Mouse (Mus musculus): ENCODE measurements around the gene Opcml. TPM values are rescaled to one million over a fixed set of nuclear protein-coding genes. Genes with fewer than 3 reads are reported as not detected.

The Opcml gene
- total and polyA plus RNA-seq, 3 experiments = 0.82 TPM; not detected in 2

DNA sequence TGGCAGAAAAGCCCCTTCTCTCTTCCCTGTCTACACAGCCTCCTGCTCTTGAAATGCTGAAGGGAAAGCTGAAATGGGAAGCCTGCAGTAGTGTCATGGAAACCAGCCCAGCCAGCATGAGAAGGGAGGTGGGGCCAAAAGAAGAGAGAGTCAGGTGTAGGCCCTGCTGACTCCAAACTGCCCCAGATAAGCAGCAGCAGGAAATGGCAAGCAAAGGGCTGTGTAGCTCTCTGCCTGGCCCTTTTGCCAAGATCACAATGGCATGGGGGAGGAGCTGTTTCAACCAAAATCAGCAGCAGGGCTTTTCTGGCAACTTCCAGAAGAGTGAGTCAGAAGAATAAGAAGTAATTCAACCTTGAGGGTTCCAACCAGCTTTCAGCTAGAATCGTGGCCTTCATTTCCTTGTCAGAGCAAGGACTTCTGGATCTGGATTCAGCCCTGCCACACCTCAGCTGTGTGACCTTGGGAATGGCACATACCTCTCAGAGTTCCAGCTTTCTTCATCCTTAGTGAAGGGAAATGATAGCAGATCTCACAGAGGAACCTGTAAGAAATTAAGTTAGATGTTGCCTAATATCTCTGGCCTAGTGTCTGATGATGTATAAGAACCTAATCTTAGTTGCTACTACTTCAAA lies 499.2 kb downstream of the Opcml start:
- no peak overlapping the region for H3K4me3 ChIP-seq (ENCODE audit: low read depth, low read length)
- TF ChIP-seq GATA2 (IDR thresholded peaks at IDR 0.05; ENCODE audit: borderline replicate concordance, low read depth, low read length) (no peak), CTCF (IDR thresholded peaks at IDR 0.05; ENCODE audit: low read depth, low read length) (no peak), POLR2AphosphoS5 (IDR thresholded peaks at IDR 0.05; ENCODE audit: insufficient replicate concordance, low read depth, low read length) (no peak), GATA1 (IDR thresholded peaks at IDR 0.05; ENCODE audit: borderline replicate concordance, low read length) (no peak), TAL1 (conservative IDR thresholded peaks at IDR 0.05; ENCODE audit: low read depth, low read length) (no peak)
- DNase-seq (ENCODE audit: low spot score) (no peak), ATAC-seq (ENCODE audit: extremely low read depth, insufficient number of reproducible peaks, low FRiP score, poor library complexity, severe bottlenecking) (no peak)
- no peaks in the 10 kb centered on the region for H3K27me3 ChIP-seq (ENCODE audit: insufficient read depth, low read length)
- H3K4me1 ChIP-seq (ENCODE audit: insufficient read depth, low read depth, low read length) = no peaks in the 10 kb centered on the region
- 0 out of 2 replicates have a peak, but pooled peaks cover 5% of the 10 kb centered on the region for H3K9me3 ChIP-seq (replicated peaks)
- H3K36me3 ChIP-seq (replicated peaks) = no peaks in the 10 kb centered on the region

DNA sequence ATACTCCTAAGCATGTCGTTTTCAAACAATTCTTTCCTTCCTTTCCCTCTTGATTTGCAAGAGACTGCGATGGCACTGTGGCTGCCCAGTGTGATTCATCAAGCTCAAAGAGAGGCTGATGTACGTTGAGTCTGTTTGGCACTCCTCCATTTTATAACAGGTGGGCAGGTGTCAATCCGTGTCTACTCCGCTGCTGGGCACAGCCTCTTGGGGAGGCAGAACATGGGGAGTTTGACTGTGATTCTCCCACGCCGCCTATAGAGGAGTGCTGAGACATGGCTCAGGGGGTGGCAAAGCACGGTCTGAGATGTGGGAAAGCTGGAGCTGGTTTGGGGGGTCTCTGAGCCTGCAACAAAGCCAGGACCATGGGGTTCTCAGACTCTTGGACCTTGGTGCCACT lies 513.1 kb downstream of the Opcml start:
- Histone ChIP-seq H3K4me3 (ENCODE audit: low read depth, low read length) (no peak overlapping the region), H3K36me3 (replicated peaks) (no peaks in the 10 kb centered on the region), H3K27me3 (ENCODE audit: insufficient read depth, low read length) (no peaks in the 10 kb centered on the region), H3K4me1 (ENCODE audit: insufficient read depth, low read depth, low read length) (no peaks in the 10 kb centered on the region), H3K9me3 (replicated peaks) (no peaks in the 10 kb centered on the region; the same call in none of the 2 replicates)
- DNase-seq (ENCODE audit: low spot score) (no peak), ATAC-seq (ENCODE audit: extremely low read depth, insufficient number of reproducible peaks, low FRiP score, poor library complexity, severe bottlenecking) (no peak)
- TF ChIP-seq CTCF (IDR thresholded peaks at IDR 0.05; ENCODE audit: low read depth, low read length) (no peak), GATA1 (IDR thresholded peaks at IDR 0.05; ENCODE audit: borderline replicate concordance, low read length) (no peak), TAL1 (conservative IDR thresholded peaks at IDR 0.05; ENCODE audit: low read depth, low read length) (no peak), POLR2AphosphoS5 (IDR thresholded peaks at IDR 0.05; ENCODE audit: insufficient replicate concordance, low read depth, low read length) (no peak), GATA2 (IDR thresholded peaks at IDR 0.05; ENCODE audit: borderline replicate concordance, low read depth, low read length) (no peak)

DNA sequence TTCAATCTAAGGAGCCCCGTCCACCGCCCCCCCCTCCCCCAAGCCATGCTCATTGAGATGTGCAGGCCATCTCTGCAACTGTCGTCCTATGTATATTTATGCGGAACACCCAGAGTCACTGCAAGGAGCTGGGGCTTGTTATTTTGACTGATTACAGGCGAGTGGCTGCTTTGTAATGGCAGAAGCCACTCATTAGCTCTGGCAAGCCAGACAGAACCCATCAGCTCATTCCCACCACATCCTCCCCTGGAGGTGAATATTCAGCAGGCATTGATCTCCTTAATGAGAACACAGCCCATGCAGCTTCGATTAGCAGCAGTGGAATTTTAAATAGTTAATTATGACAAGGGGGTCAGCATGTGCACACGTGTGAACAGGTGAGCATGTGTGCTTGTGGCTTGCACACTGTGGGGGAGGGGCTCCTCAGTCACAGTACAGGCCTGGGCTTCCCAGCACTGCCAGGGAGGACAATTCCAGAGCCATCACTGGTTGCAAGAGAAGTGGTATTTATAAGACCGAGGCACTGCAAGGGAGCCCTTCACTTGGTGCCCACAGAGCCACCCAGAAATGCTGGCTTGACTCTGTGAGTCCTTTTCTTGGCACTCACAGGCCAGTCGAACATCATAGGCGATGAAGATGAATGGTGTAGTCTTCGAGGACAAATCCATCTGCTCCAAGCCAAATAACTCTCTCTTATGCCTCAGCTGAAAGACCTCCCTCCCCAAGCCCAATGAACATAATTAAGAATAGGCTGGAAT lies 516.0 kb downstream of the Opcml start:
- Histone ChIP-seq H3K9me3 (replicated peaks) (no peaks in the 10 kb centered on the region; the same call in none of the 2 replicates), H3K36me3 (replicated peaks) (no peaks in the 10 kb centered on the region), H3K27me3 (ENCODE audit: insufficient read depth, low read length) (no peaks in the 10 kb centered on the region), H3K4me3 (ENCODE audit: low read depth, low read length) (no peak overlapping the region), H3K4me1 (ENCODE audit: insufficient read depth, low read depth, low read length) (no peaks in the 10 kb centered on the region)
- no peak for DNase-seq (ENCODE audit: low spot score)
- no peak for ATAC-seq (ENCODE audit: extremely low read depth, insufficient number of reproducible peaks, low FRiP score, poor library complexity, severe bottlenecking)
- no peak for TF ChIP-seq GATA1 (IDR thresholded peaks at IDR 0.05; ENCODE audit: borderline replicate concordance, low read length)
- TF ChIP-seq TAL1 (conservative IDR thresholded peaks at IDR 0.05; ENCODE audit: low read depth, low read length) = no peak
- TF ChIP-seq GATA2 (IDR thresholded peaks at IDR 0.05; ENCODE audit: borderline replicate concordance, low read depth, low read length) = no peak
- TF ChIP-seq POLR2AphosphoS5 (IDR thresholded peaks at IDR 0.05; ENCODE audit: insufficient replicate concordance, low read depth, low read length) = no peak
- no peak for TF ChIP-seq CTCF (IDR thresholded peaks at IDR 0.05; ENCODE audit: low read depth, low read length)

DNA sequence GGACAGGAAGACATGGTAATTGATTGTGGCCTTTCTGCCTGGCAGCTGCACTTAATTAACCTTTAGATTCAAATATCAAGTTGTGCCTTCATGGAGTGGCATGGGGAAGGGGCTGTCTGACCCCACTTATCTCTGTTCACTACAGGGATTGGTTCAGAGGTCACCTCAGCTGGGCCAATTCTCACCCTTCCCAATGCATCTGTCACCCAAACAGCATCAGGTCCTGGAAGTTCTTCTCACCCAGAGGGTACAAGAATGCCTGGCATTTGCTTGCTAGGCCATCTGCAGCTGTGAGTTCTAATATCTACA lies 516.5 kb downstream of the Opcml start:
- Histone ChIP-seq H3K4me3 (ENCODE audit: low read depth, low read length) (no peak overlapping the region), H3K27me3 (ENCODE audit: insufficient read depth, low read length) (no peaks in the 10 kb centered on the region), H3K36me3 (replicated peaks) (no peaks in the 10 kb centered on the region), H3K4me1 (ENCODE audit: insufficient read depth, low read depth, low read length) (no peaks in the 10 kb centered on the region), H3K9me3 (replicated peaks) (no peaks in the 10 kb centered on the region; the same call in 1 of the 2 replicates)
- DNase-seq (ENCODE audit: low spot score) (no peak), ATAC-seq (ENCODE audit: extremely low read depth, insufficient number of reproducible peaks, low FRiP score, poor library complexity, severe bottlenecking) (no peak)
- TF ChIP-seq POLR2AphosphoS5 (IDR thresholded peaks at IDR 0.05; ENCODE audit: insufficient replicate concordance, low read depth, low read length) (no peak), GATA1 (IDR thresholded peaks at IDR 0.05; ENCODE audit: borderline replicate concordance, low read length) (no peak), GATA2 (IDR thresholded peaks at IDR 0.05; ENCODE audit: borderline replicate concordance, low read depth, low read length) (no peak), TAL1 (conservative IDR thresholded peaks at IDR 0.05; ENCODE audit: low read depth, low read length) (no peak), CTCF (IDR thresholded peaks at IDR 0.05; ENCODE audit: low read depth, low read length) (no peak)

DNA sequence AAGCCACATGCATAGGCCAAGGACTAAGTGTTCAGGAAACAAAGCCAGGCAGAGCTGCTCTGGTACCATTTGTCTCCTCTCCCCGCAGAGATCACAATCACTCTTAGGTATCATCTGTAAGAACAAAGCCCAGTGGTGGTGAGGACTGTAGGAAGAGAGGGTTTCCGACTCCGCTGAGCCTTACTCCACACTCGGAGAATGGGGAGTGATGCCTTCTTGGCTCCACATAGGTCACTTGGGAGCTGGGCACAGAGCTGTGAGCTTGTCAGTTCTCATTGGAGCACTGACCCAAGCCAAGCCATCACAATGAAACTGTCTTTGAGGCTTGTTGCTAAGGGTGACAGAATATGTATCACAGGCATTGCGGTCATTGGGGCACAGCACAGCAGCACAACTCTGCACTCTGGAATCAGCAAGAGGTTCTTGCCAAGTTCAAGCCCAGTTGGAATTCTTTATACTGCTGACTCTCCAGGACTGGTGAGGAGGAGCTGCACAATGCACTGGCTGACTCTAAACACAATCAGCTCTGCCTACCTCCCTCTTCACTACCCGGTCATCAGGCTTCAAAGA lies 517.0 kb downstream of the Opcml start:
- Histone ChIP-seq H3K27me3 (ENCODE audit: insufficient read depth, low read length) (no peaks in the 10 kb centered on the region), H3K36me3 (replicated peaks) (no peaks in the 10 kb centered on the region), H3K4me1 (ENCODE audit: insufficient read depth, low read depth, low read length) (no peaks in the 10 kb centered on the region), H3K4me3 (ENCODE audit: low read depth, low read length) (no peak overlapping the region), H3K9me3 (replicated peaks) (no peaks in the 10 kb centered on the region; the same call in 1 of the 2 replicates)
- TF ChIP-seq TAL1 (conservative IDR thresholded peaks at IDR 0.05; ENCODE audit: low read depth, low read length) = no peak
- TF ChIP-seq CTCF (IDR thresholded peaks at IDR 0.05; ENCODE audit: low read depth, low read length) = no peak
- no peak for TF ChIP-seq GATA1 (IDR thresholded peaks at IDR 0.05; ENCODE audit: borderline replicate concordance, low read length)
- TF ChIP-seq POLR2AphosphoS5 (IDR thresholded peaks at IDR 0.05; ENCODE audit: insufficient replicate concordance, low read depth, low read length) = no peak
- no peak for TF ChIP-seq GATA2 (IDR thresholded peaks at IDR 0.05; ENCODE audit: borderline replicate concordance, low read depth, low read length)
- DNase-seq (ENCODE audit: low spot score) (no peak), ATAC-seq (ENCODE audit: extremely low read depth, insufficient number of reproducible peaks, low FRiP score, poor library complexity, severe bottlenecking) (no peak)

DNA sequence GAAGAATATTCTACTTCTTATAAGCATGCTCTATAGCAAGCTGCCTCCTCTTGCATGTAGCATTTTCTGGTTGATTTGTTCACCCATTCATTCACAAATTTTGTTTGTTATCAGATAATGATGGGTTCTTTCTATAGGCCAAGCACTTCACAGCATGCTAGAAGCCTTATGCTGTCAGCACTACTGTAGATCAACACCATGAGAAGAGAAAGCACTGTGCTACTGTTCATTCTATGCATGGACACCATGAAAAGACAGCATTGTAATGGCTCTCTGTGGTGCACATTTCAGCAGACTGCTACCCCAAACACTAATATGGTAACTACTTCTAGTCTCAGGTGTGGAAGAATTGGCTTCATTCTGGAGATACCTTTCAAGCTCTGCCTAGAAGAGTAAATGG lies 527.3 kb downstream of the Opcml start:
- ATAC-seq (ENCODE audit: extremely low read depth, insufficient number of reproducible peaks, low FRiP score, poor library complexity, severe bottlenecking) (no peak), DNase-seq (ENCODE audit: low spot score) (no peak)
- no peaks in the 10 kb centered on the region for H3K9me3 ChIP-seq (replicated peaks)
- no peaks in the 10 kb centered on the region for H3K27me3 ChIP-seq (ENCODE audit: insufficient read depth, low read length)
- no peaks in the 10 kb centered on the region for H3K36me3 ChIP-seq (replicated peaks)
- no peaks in the 10 kb centered on the region for H3K4me1 ChIP-seq (ENCODE audit: insufficient read depth, low read depth, low read length)
- TF ChIP-seq TAL1 (conservative IDR thresholded peaks at IDR 0.05; ENCODE audit: low read depth, low read length) (no peak), CTCF (IDR thresholded peaks at IDR 0.05; ENCODE audit: low read depth, low read length) (no peak), GATA2 (IDR thresholded peaks at IDR 0.05; ENCODE audit: borderline replicate concordance, low read depth, low read length) (no peak), GATA1 (IDR thresholded peaks at IDR 0.05; ENCODE audit: borderline replicate concordance, low read length) (no peak), POLR2AphosphoS5 (IDR thresholded peaks at IDR 0.05; ENCODE audit: insufficient replicate concordance, low read depth, low read length) (no peak)
- H3K4me3 ChIP-seq (ENCODE audit: low read depth, low read length) = no peak overlapping the region

All from G1E (cell line).